Mouse (Mus musculus) limb, embryonic 15.5 days (tissue): ENCODE data around the gene Gm17783. TPM values are rescaled to one million over a fixed set of nuclear protein-coding genes. Genes with fewer than 3 reads are reported as not detected.
"Not testable (repeated sequence)": the region's sequence is repeated elsewhere in the genome, so short reads cannot be mapped to it uniquely, and the experiment has no call there.

Experiments
- ATAC-seq: fragments of 200-750 bp; cut with Nextera tagmentation; 2 replicates; pipeline ENCODE4 v1.8.0; 2017; ENCODE audit warnings: low read depth, moderate TSS enrichment; ENCODE audit not compliant: insufficient number of reproducible peaks, low FRiP score, low TSS enrichment
- H3K27ac ChIP-seq: fragments of 300-500 bp; sonication (generic); 2 replicates; pipeline ENCODE4 v1.5.1; 2015; ENCODE audit warnings: moderate library complexity, mild to moderate bottlenecking, inconsistent platforms
- H3K27me3 ChIP-seq: fragments of 300-500 bp; sonication (generic); 2 replicates; pipeline ENCODE4 v1.6.1; 2015; ENCODE audit warnings: inconsistent platforms
- H3K36me3 ChIP-seq: fragments of 300-500 bp; sonication (generic); 2 replicates; pipeline ENCODE4 v1.6.1; 2015; ENCODE audit warnings: inconsistent platforms
- H3K4me1 ChIP-seq: fragments of 300-500 bp; sonication (generic); 2 replicates; pipeline ENCODE4 v1.6.1; 2015; ENCODE audit warnings: inconsistent platforms
- H3K4me2 ChIP-seq: fragments of 300-500 bp; sonication (generic); 2 replicates; pipeline ENCODE4 v1.6.1; 2015; ENCODE audit warnings: mild to moderate bottlenecking, inconsistent platforms
- H3K4me3 ChIP-seq: fragments of 300-500 bp; sonication (generic); 2 replicates; pipeline ENCODE4 v1.5.1; 2015; ENCODE audit warnings: mild to moderate bottlenecking, inconsistent platforms
- H3K9ac ChIP-seq: fragments of 300-500 bp; sonication (generic); 2 replicates; pipeline ENCODE4 v1.6.1; 2015; ENCODE audit warnings: inconsistent platforms
- H3K9me3 ChIP-seq: fragments of 300-500 bp; sonication (generic); 2 replicates; pipeline ENCODE4 v1.6.1; 2016; ENCODE audit warnings: inconsistent platforms
- WGBS: fragments of 180-500 bp; shearing (Covaris S2); methylation state at CpG from one replicate; pipeline ENCODE4 v1.1.7; 2015; 5-methylcytosine and 5-hydroxymethylcytosine counted together
- polyA plus RNA-seq: library from polyadenylated mRNA; unstranded; fragments of >200 nt; fragmentation: Nextera tagmentation; extraction: Ambion mirVana; gene quantifications from 2 replicates; pipeline ENCODE4 v1.2.1, GENCODE M21; 2015

Gm17783 gene
- polyA plus RNA-seq, 1 experiment from 2014 or later = not detected

- ATAC-seq = no peak
- no peak overlapping the region for H3K4me3 ChIP-seq
- no peaks in the 10 kb centered on the region for H3K9me3 ChIP-seq
- no peak overlapping the region for H3K4me2 ChIP-seq
- H3K9ac ChIP-seq = no peak overlapping the region
- no peak overlapping the region for H3K27ac ChIP-seq
- no peaks in the 10 kb centered on the region for H3K36me3 ChIP-seq
- no peaks in the 10 kb centered on the region for H3K4me1 ChIP-seq
- no peaks in the 10 kb centered on the region for H3K27me3 ChIP-seq
Observed at GRCm38 (mm10) chr16:45476991-45477390, 54.9 kb downstream of the Gm17783 start.

- H3K4me1 ChIP-seq, H3K9ac ChIP-seq, H3K27ac ChIP-seq, H3K4me2 ChIP-seq, H3K27me3 ChIP-seq, H3K36me3 ChIP-seq, ATAC-seq, H3K9me3 ChIP-seq, H3K4me3 ChIP-seq: not testable (repeated sequence)
- WGBS = 52% methylated on average over 3 of the region's 3 CpGs
Observed at GRCm38 (mm10) chr16:45471836-45472235, 60.0 kb downstream of the Gm17783 start.

Other genes starting within 250 kb of the Gm17783 start
- 27.6 and 35.6 TPM in 2 replicates for gene Cd200, start 123.0 kb downstream of the Gm17783 start, polyA plus RNA-seq
- gene Gm609, start 39.1 kb downstream of the Gm17783 start, polyA plus RNA-seq = not detected in 2 replicates
- not detected in 2 replicates for gene Slc9c1, start 3.3 kb upstream of the Gm17783 start, polyA plus RNA-seq
- 4.2 and 4.8 TPM in 2 replicates for gene Gcsam, start 78.3 kb upstream of the Gm17783 start, polyA plus RNA-seq
- gene BC016579, start 122.0 kb upstream of the Gm17783 start, polyA plus RNA-seq = 0.31 TPM in 2 replicates
- gene Tmprss7, start 161.6 kb upstream of the Gm17783 start, polyA plus RNA-seq = 0.37 TPM in 1 of 2 replicates, not detected in the other
- gene Tagln3, start 192.6 kb upstream of the Gm17783 start, polyA plus RNA-seq = 5.6 and 6.6 TPM in 2 replicates
- gene Abhd10, start 210.9 kb upstream of the Gm17783 start, polyA plus RNA-seq = 29.1 and 30.3 TPM in 2 replicates